Mouse (Mus musculus): ENCODE results near the gene 4933415A04Rik.

DNA sequence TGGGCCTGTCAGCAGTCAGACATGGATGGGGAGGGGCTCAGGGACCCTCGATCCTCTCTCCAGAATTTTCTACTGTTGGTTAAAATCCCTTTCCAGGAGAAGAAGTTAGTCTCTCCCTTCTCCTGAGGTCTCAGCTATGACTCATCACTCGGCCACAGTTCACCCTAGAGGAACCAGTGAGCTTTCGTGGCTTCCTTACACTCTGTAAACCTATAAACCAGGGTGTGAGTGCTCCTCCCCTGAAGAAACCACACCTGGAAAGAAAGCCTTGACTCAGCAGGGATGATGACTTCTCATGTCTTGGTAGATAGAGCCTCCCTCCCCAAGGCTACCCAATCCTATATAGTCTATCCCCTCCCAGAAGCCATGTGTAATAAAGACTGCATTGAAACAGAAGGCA, 35.1 kb upstream of the 4933415A04Rik start:
- TF ChIP-seq CTCF (IDR thresholded peaks at IDR 0.05; ENCODE audit: control insufficient read depth, insufficient read depth, low read length) (no peak), POLR2A (IDR thresholded peaks at IDR 0.05; ENCODE audit: borderline replicate concordance, control insufficient read depth, low read depth, low read length) (no peak)
